Mouse (Mus musculus): ENCODE results near the gene Gm572.

Gm572 gene

DNA sequence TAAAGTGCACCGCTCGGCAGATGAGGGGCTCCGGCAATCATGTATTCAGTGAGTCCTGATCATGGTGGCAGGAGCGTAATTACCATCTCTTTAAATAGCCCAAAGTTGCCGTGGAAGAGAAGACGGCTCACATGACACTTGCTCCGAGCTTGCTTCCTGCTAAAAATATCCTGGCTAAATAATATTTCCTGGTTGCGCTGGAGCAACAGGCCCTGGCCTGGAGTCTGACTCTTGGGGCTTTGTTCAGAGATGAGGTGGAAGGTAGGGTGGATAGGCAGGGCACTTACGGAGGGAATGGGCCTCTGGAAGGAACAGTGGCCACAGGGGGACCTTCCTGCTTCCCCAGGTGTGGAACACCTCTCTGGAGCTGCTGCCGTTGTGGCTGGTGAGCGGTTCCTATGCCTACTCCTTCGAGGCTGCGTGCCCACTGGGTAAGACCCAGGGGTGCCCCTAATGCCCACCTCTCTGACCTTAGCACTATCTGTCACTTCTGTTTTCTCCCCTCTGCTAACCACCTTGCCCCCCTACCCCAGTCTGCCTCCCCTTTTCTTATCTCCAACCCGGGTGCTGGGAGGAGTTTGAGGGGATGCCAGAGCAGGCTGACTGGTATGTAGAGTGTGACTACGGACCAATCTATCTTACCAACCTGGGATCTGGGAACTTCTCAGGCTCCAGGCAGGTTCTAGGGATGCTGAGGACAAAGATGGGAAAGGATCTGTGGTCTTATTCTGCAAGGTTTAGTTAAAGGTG is 24.1 kb downstream of the Gm572 start:
- DNase-seq (ENCODE audit: low read depth, low spot score): no peak

DNA sequence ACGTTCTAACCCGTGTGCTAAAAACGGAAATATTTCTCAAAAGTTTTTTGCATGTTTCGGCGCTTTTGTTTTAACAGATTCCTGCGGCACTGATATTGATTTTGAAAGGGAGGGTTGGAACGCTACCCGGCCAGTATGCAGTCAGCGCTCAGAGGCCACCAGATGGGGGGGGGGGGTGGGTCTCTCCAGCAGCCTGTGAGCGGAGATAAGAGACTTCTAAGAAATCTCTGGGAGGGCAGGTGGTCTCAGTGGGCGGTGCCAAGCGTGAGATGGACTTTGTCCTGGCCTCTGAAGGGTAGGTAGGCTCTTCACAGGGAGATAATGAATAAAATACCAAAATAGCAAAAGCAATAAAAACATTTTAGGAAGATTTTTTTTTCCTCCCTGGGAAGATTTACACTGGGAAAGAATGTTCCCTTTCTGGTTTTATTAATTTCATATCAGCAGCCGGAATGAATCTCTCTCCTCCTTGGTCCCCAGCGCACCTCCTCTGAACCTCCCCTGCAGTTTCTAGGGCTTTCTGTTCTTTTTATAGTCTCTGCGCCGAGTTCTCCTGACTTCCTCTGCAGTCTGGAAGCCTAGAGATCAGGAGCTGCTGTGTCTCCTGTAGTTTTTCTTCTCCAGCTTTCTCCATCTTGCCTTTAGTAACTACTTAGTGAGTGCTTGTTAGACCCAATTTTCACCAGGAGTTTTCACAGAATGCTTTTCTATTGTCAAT is 28.3 kb downstream of the Gm572 start:
- DNase-seq (ENCODE audit: low read depth, low spot score): no peak

DNA sequence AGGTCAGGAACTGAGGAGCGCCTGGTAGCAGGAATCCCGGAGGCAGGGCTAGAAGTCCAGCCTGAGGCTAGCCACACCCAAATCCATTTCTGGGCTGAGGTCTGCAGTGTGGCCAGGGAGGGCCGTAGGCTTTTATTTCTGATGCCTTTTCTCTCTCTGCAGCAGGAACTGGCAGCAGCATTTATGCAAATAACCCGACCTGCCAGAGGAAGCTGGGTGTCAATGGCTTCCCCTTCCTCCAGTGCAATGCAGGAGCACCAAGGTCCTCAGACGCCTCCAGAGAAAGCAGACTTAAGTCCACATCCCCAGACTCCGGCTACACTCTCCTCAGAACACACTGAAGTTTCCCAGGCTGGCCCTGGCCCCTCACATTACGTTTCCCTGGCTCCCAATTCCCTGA is 31.9 kb downstream of the Gm572 start:
- no peak for DNase-seq (ENCODE audit: low read depth, low spot score)

DNA sequence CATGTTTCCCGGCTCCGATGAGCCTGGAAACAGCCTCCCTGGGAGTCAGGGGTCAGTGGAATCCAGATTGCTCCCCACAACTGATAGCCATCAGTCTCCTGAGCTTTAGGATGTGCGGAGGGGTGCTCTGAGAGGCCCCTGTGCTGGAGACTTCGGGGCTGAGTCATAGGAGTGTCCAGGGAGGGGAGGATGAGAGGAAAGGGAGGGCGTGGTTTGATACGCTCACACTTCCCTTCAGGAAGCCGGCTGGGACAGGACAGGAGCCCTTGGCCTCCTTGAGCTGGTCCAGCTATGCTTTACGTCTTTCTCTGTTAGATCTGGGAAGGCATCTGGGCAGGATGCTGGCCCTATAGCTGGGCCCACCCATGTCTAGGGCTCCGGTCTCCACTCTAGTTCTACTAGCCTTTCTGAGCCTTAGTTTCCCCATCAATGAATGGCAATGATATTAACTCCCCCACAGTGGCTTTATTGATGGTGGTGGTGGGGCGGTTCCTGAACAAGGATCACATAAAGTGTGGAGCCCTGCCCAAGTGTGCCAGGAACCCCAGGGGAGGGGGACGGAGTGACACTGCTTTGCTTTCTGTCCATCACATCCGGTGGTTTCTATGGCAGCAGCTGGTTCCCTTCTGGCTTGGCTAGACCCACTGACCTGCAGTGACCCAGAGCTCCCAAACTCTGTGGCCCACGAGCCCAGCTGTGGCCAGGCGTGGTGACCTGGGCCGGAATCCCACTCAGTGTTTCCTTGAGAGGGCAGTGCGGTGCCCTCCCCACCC is 33.3 kb downstream of the Gm572 start:
- DNase-seq (ENCODE audit: low read depth, low spot score): no peak

DNA sequence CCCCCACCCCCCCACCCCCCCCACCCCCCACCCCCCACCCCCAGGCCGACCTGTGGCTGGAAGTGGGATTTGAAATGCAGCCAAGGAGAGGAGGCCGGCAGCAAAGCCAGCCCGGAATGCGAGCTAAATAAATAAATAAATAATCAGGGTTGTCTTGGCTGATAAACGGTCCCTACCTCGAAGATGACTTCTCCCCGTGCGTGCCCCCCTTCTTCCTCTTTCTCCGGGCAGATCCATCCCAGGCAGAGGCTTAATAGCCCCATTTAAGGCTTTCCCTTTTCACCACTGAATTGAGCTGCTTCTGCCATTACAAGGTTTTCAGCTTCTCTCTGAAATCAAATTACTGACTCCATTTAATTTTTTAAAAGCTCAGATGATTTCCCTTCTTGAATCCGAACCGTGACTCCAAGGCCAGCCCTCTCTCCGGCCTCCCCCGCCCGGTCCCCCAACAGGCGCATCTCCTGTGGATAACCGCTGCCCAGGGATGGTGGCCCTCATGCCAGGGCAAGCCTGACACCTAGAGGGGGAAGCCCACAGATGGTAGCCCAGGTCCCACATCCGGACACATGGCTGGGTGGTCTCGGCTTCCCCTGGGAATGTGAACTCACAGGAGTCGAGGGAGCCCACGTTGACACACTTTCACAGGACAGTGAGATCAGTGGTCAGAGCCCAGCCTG is 34.0 kb downstream of the Gm572 start:
- no peak for DNase-seq (ENCODE audit: low read depth, low spot score)

DNA sequence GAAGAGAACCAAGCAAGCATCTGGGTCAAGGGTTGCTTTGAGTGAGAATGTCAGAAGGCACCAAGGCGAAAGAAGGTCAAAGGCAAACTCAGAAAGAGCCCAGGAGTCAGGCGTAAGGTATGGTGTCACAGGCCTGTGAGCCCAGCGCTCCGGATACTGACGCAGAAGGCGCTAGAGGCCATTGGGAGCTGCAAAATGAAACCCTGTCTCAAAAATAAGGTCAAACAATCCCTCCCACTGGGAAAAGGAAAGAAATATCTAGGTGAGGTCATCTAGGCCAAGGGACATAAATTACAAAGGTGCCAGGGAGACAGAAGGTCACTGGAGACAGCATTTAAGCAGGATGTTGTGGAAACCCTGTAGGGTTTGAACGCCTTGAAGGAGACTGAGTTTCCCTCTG is 35.0 kb downstream of the Gm572 start:
- DNase-seq (ENCODE audit: low read depth, low spot score): no peak

DNA sequence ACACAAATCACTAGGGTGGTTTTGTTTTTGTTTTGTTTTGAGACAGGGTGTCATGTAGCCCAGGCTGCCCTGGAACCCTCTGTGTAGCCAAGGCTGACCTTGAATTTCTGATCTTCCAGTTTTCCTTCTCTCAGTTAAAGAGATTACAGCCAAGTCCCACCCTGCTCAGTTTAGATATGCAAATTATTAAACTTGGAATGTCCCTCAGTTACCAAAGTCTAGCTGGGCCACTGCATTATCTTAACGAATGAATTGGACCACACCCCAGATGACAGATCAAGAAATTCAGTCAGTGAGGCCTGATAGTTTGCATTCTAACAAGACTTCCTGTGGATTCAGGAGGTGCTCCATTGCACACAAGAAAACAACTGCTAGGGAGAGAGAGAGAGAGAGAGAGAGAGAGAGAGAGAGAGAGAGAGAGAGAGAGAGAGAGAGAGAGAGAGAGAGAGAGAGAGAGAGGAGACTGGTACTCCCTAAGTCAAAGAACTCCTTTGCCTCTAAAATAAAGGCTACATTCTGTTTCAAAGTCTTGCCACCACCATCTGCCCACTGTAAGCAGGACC is 37.5 kb downstream of the Gm572 start:
- peak; percentile 39 for DNase-seq (ENCODE audit: low read depth, low spot score)

DNA sequence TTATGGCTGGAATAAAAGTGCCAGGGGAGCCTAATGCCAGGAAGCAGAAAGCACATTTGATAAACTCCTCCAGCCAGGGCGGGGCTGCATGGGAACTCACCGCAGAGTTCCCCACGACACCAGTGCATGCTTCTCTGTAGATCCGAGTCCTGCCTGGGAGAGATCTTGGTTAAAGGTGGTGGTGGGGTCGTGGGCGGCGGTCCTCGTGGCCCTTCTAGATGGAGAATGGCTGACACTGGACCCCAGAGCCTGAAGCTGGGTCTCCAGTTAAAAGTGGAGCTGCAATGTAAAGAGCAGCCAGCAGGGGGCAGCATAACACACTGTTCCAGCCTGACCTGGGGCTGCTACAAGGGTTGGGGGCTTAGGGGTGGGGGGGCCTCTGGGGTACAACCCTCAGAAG is 38.3 kb downstream of the Gm572 start:
- DNase-seq (ENCODE audit: low read depth, low spot score): peak; percentile 57

DNA sequence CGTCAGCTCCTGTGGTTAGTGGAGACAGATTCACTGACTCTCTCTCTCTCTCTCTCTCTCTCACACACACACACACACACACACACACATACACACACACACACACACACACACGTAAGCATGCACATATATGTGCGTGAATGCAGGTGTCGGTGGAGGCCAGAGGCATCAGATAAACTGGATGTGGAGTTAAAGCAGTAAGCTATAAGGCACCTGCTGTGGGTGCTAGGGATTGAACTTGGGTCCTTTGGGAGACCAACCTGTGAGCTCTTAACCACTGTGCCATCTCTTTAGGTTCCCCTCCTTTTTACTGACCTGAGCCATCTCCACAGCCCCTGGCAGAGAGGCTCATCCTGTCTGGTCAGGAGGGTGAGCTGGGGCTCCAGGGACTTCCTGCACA is 39.8 kb downstream of the Gm572 start:
- no peak for DNase-seq (ENCODE audit: low read depth, low spot score)

DNA sequence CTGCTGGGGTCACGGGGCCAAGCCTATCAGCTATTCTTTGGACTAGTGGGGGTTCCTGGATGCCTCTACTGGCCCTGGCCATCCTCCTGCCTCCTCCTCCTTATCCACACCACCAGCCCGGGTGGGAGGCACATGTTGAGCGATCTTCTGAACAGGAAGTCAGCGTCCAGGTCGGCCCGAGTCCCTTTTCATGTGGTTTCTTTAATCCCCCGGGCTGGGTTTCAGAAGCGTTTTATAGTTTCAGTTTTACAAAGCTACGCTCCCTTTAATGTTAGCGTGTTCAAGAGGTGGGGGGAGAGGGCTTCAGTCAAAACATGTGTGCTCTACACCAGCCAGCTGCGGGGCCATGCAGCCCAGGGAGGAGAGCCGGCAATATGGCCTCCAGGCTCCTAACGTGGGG is 40.4 kb downstream of the Gm572 start:
- DNase-seq (ENCODE audit: low read depth, low spot score): no peak

DNA sequence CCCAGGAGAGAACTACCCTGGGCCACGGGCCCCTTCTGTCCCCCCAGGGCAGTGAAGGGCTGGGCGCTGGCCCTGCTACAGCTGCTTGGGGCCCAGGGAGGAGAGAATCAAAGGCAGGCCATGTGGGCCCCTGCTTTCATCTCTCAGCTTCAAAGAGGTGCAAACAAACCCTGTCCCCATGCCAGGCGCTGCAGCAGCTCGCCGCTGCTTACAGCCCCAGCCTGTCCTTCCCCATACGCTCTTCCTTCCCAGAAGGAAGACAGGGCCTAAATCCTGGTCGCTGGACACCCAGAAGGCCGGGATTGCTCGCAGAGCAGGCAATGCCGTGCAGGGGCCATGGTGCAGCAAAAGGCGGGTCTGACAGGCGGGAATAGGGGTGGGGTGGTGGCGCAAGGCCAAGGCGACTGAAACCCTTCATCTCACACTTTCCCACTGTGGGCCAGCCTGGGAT is 43.4 kb downstream of the Gm572 start:
- no peak for DNase-seq (ENCODE audit: low read depth, low spot score)

DNA sequence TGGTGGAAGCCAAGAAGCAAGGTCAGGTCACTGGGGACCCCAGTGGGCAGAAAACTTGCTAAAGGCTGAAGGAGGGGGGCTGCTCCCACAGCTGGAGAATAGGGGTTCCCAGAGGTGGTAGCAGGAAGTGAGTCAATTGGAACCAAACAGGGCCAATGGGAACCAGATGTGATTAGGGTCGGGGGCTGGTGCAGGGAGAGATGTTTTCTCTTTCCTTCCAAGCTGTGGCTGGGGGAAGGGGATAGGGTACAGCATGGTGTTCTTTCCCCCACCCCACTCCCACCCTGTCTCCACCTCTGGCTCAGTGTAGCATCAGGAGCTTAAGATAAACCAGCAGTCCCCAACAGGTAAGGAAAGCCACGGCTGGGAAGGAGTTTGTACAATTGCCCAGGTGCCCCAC is 45.0 kb downstream of the Gm572 start:
- no peak for DNase-seq (ENCODE audit: low read depth, low spot score)

DNA sequence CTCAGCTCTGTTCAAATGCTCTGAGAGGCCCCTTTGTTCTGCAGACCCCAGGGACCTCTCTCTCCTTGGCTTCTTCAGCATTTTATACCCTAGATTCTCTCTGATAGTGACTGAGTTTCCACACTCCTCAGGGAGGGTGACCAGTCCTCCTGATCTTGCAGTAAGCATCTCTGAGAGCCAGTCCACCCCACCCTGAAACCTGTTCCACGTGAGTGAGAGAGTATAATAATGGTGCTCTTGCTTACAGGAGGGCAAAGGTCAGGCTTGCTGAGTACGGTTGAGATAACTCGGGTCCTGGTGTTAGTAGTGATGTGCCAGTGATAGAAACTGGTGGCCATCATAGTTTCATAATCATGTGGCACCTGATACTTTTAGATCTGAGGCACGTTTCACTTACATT is 48.1 kb downstream of the Gm572 start:
- no peak for DNase-seq (ENCODE audit: low read depth, low spot score)

DNA sequence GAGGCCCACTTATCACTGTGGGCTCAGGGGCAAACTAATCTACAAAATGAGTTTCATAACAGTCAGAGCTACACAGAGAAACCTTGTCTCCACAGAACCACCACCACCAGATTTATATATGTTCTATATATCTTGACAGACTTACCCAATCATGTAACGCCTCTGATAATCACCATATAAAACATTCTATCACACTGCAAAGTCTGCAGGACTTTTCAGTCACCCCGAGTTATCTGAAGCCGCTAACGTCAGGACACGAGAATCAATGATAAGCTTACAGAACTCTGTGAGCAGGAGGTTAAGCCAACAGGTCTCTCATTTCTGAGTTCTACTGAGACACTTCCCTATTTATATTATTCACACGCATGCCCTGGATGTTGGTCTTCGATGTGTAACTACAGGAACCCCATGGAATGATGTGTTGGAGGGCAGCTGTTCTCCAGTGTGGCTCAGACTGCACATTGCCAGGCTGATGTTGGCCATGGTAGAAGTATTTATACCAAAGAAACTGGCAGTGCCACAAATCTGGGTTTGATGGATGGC is 50.4 kb downstream of the Gm572 start:
- no peak for DNase-seq (ENCODE audit: low read depth, low spot score)

DNA sequence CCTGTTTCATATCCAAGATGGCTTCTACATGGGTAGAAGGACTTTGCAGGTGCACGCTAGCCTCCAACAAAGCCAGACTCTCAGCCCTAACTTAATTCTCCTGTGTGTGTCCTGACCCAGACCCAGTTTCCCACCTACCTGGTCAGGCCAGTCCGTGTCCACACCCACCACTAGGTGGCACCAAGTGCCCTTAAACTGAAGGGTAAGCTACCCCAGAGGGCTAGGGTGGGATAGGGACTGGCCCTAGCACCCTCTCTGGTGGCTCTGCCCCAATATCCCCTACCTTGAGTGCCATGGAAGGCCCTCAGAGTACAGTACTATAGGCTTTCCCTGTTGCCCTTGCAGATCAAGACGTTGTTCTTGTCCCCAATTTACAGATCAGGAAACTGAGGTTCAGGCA is 61.6 kb downstream of the Gm572 start:
- peak; percentile 87 for DNase-seq (ENCODE audit: low read depth, low spot score)

DNA sequence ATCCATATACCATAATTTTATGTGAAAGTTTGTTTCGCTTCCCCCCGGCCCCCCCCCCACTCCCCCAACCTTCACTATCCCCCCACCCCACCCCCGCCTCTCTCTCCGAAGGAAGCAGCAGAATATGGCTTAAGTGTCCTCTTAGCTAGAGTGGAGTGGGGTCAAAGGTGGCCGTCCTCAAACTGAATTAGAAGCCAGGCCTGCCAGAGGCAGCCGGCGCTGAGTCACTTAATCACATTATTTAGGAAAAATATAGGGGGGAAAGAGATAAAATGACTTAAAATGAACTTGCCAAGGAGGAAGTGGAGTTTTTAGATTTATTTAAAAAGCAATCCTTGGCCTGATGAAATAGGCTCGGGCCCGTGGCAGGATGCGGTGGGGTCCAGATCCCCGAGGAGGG is 65.7 kb downstream of the Gm572 start:
- DNase-seq (ENCODE audit: low read depth, low spot score): no peak

DNA sequence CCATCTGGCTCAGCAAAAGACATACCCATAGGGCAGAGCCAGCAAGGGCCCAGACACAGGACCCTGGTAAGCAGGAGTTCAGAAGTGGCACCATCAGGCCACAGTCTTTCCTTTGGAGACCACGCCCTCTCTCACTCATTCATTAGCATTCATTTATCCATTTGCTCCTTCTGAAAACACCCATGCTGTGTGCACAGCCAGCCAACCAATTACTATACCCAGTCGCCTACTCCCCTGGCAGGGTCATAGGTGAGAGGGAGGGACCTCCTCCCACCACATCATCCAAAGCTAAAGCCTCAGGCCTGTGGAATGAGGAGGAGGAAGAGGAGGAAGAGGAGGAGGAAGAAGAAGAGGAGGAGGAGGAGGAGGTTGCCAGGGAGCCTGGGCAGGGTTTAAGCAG is 67.3 kb downstream of the Gm572 start:
- peak; percentile 79 for DNase-seq (ENCODE audit: low read depth, low spot score)

DNA sequence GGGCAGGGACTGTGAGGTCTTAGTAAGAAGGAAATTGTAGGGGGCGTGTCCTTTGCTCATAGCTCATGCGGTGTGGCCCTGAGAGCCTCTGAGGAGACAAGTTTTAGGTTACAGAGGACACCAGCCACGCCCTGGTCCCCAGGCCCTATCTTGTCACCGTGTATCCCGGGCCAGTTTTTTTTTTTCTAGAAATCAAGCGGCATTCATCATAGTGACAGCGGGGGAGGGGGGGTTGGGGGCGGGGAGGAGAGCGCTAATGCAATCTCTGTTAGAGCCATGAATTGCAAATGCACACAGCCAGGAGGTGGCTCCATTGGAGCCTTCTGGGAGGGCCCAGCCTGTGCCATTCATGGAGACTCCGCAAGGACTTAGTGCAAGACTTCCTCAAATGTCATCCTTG is 68.2 kb downstream of the Gm572 start:
- peak; percentile 84 for DNase-seq (ENCODE audit: low read depth, low spot score)

DNA sequence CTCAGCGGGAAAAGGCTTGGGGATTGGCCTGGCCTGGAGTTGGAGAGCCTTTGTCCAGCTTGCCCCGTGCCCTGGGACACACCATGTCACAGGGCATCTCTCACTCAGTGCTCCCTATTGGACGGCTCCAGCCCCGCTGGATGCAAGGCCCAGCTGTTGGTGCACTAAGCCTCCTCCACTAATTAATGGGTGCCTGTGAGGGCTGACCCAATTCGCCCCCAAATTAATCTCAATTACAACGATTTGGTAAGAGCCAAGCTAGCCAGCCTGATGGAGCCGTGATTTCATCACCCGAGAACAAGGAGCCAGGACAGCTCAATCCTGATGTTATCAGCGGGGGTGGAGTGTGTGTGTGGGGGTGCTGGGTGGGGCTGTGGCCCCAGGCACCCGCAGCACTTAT is 69.5 kb downstream of the Gm572 start:
- no peak for DNase-seq (ENCODE audit: low read depth, low spot score)

DNA sequence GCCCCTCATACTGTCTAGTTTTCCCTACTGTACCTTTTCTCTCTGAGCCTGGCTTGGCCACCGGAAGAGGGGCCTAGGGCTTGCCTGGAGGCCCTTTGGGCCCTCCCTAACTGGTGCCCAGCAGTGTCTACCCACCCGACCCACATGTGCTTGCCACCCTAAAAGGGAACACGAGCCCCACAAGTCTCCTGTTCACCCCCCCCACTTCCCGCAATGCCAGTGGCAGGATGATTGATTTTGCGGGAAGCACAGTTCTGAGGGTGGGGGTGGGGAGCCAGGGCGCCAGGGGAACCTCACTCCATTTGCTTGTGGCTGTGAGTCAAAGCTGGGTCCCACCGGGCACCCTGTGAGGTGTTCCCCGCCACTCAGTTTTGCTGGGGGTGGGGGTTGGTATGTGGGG is 70.9 kb downstream of the Gm572 start:
- DNase-seq (ENCODE audit: low read depth, low spot score): no peak

DNA sequence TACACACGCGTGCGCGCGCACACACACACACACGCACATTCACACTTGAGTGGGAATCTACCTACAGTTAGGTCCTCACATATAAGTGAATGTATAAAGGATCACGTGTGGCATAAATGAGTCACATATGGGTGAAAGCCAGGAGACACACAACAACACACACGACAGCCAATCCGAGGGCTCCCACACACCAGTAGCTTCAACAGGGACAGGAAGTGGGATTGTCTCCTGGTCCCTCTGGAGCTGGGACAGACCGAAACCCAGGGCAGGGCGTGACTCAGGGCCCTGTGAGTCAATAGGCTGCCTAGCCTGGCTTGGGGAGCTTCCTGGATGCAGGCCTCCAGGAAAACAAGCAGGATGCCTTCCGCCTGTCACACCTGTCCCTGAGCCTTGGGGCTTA is 71.6 kb downstream of the Gm572 start:
- DNase-seq (ENCODE audit: low read depth, low spot score): no peak
